Mouse (Mus musculus) hindbrain, postnatal 0 days (tissue): ENCODE results near the gene Abhd8. TPM values are rescaled to one million over a fixed set of nuclear protein-coding genes. Genes with fewer than 3 reads are reported as not detected.

Source experiments
- ATAC-seq: fragments of 200-750 bp; cut with Nextera tagmentation; 2 replicates; pipeline ENCODE4 v1.8.0; 2017; ENCODE audit warnings: mild to moderate bottlenecking, moderate TSS enrichment, moderate library complexity
- DNase-seq: peaks from one replicate; pipeline ENCODE4 v3.0.0-alpha.2; 2015; ENCODE audit warnings: low spot score
- H3K27ac ChIP-seq: fragments of 300-500 bp; sonication (generic); 2 replicates; pipeline ENCODE4 v1.5.1; 2014; ENCODE audit warnings: mild to moderate bottlenecking
- H3K27me3 ChIP-seq: fragments of 300-500 bp; sonication (generic); 2 replicates; pipeline ENCODE4 v1.6.1; 2014; ENCODE audit warnings: low read length, mixed read lengths; ENCODE audit not compliant: insufficient read depth
- H3K36me3 ChIP-seq: fragments of 300-500 bp; sonication (generic); 2 replicates; pipeline ENCODE4 v1.6.1; 2014; ENCODE audit warnings: low read length, mixed read lengths; ENCODE audit not compliant: insufficient read depth
- H3K4me1 ChIP-seq: fragments of 300-500 bp; sonication (generic); 2 replicates; pipeline ENCODE4 v1.6.1; 2014; ENCODE audit warnings: antibody characterized with exemption, low read length, mixed read lengths; ENCODE audit not compliant: insufficient read depth
- H3K4me2 ChIP-seq: fragments of 300-500 bp; sonication (generic); 2 replicates; pipeline ENCODE4 v1.6.1; 2014; ENCODE audit warnings: low read depth, mild to moderate bottlenecking, low read length, moderate library complexity, mixed read lengths
- H3K4me3 ChIP-seq: fragments of 300-500 bp; sonication (generic); 2 replicates; pipeline ENCODE4 v1.5.1; 2014; ENCODE audit warnings: low read length
- H3K9ac ChIP-seq: fragments of 300-500 bp; sonication (generic); replicated peaks from 2 replicates; pipeline ENCODE4 v1.6.1; 2014; ENCODE audit warnings: mild to moderate bottlenecking, low read length, moderate library complexity, mixed read lengths
- H3K9me3 ChIP-seq: fragments of 300-500 bp; sonication (generic); 2 replicates; pipeline ENCODE4 v1.6.1; 2016; ENCODE audit warnings: low read length, mixed read lengths
- CTCF ChIP-seq: IDR thresholded peaks from 2 replicates; pipeline ENCODE4 v1.5.1; 2016; ENCODE audit warnings: antibody characterized with exemption, control low read depth, low read depth
- WGBS: fragments of 180-500 bp; shearing (Covaris S2); extraction: QIAGEN DNeasy Blood & Tissue Kit; methylation state at CpG from one replicate; pipeline ENCODE4 v1.1.7; 2014; 5-methylcytosine and 5-hydroxymethylcytosine counted together
- polyA plus RNA-seq: library from polyadenylated mRNA; unstranded; fragments of >200 nt; fragmentation: Nextera tagmentation; extraction: Ambion mirVana; gene quantifications from 2 replicates; pipeline ENCODE4 v1.2.1, GENCODE M21; 2015
- total RNA-seq: library from RNA; depleted of rRNA; stranded (reverse); fragments of >200 nt; gene quantifications from 2 replicates; pipeline ENCODE4 v1.2.3, GENCODE M21; 2014

The Abhd8 gene
- total and polyA plus RNA-seq, 2 experiments from 2014 or later, result 195 to 330 TPM

GRCm38 (mm10) chr8:71483932-71484331 is 20.5 kb upstream of the Abhd8 start:
- H3K4me2 ChIP-seq, result no peak overlapping the region
- no peak overlapping the region for H3K4me3 ChIP-seq
- no peak overlapping the region for H3K27ac ChIP-seq
- H3K27me3 ChIP-seq, result no peaks in the 10 kb centered on the region
- peaks cover 22% of the 10 kb centered on the region for H3K36me3 ChIP-seq
- peaks cover 12% of the 10 kb centered on the region for H3K4me1 ChIP-seq
- no peaks in the 10 kb centered on the region for H3K9me3 ChIP-seq
- no peak for TF ChIP-seq CTCF
- ATAC-seq, result no peak
- no peak overlapping the region for H3K9ac ChIP-seq
- WGBS, result 51% methylated on average over 8 of the region's 8 CpGs
- no peak for DNase-seq

GRCm38 (mm10) chr8:71478943-71479342 is 15.5 kb upstream of the Abhd8 start:
- 91% methylated on average over 11 of the region's 11 CpGs for WGBS
- Histone ChIP-seq H3K27me3 (no peaks in the 10 kb centered on the region), H3K36me3 (peaks cover 37% of the 10 kb centered on the region), H3K4me2 (no peak overlapping the region), H3K9ac (no peak overlapping the region), H3K4me1 (no peaks in the 10 kb centered on the region), H3K27ac (no peak overlapping the region), H3K9me3 (no peaks in the 10 kb centered on the region), H3K4me3 (no peak overlapping the region)
- ATAC-seq (no peak), DNase-seq (no peak)
- no peak for TF ChIP-seq CTCF

GRCm38 (mm10) chr8:71477196-71477845 is 13.9 kb upstream of the Abhd8 start:
- Histone ChIP-seq H3K9ac (peak overlapping the region; percentile 70), H3K9me3 (no peaks in the 10 kb centered on the region), H3K4me1 (no peaks in the 10 kb centered on the region), H3K27ac (peak overlapping the region; percentile 90), H3K27me3 (no peaks in the 10 kb centered on the region), H3K4me3 (peak overlapping the region; percentile 51), H3K36me3 (peaks cover 51% of the 10 kb centered on the region), H3K4me2 (peak overlapping the region; percentile 71)
- ATAC-seq (peak; percentile 44), DNase-seq (peak; percentile 75)
- 41% methylated on average over 14 of the region's 14 CpGs for WGBS
- TF ChIP-seq CTCF, result peak; percentile 70

- peak overlapping the region; percentile 70 for H3K9ac ChIP-seq
- TF ChIP-seq CTCF, result no peak
- H3K4me3 ChIP-seq, result peak overlapping the region; percentile 51
- H3K4me2 ChIP-seq, result peak overlapping the region; percentile 71
- H3K4me1 ChIP-seq, result no peaks in the 10 kb centered on the region
- no peaks in the 10 kb centered on the region for H3K9me3 ChIP-seq
- WGBS, result under 1% methylated on average over 90 of the region's 121 CpGs
- ATAC-seq (peak; percentile 76), DNase-seq (peak; percentile 92)
- peaks cover 50% of the 10 kb centered on the region for H3K36me3 ChIP-seq
- H3K27me3 ChIP-seq, result no peaks in the 10 kb centered on the region
- H3K27ac ChIP-seq, result peak overlapping the region; percentile 90
Measured at GRCm38 (mm10) chr8:71476099-71476940, 12.9 kb upstream of the Abhd8 start.

- H3K36me3 ChIP-seq, result peaks cover 51% of the 10 kb centered on the region
- H3K27me3 ChIP-seq, result no peaks in the 10 kb centered on the region
- H3K9ac ChIP-seq, result peak overlapping the region; percentile 70
- H3K4me3 ChIP-seq, result peak overlapping the region; percentile 51
- H3K4me2 ChIP-seq, result peak overlapping the region; percentile 71
- H3K27ac ChIP-seq, result peak overlapping the region; percentile 90
- H3K4me1 ChIP-seq, result no peaks in the 10 kb centered on the region
- 23% methylated on average over 4 of the region's 4 CpGs for WGBS
- ATAC-seq, result no peak
- DNase-seq, result no peak
- no peaks in the 10 kb centered on the region for H3K9me3 ChIP-seq
- TF ChIP-seq CTCF, result no peak
Measured at GRCm38 (mm10) chr8:71475702-71476075, 12.2 kb upstream of the Abhd8 start.

- no peaks in the 10 kb centered on the region for H3K27me3 ChIP-seq
- TF ChIP-seq CTCF, result no peak
- H3K4me2 ChIP-seq, result no peak overlapping the region
- H3K27ac ChIP-seq, result peak overlapping the region; percentile 90; the same call in 1 of the 2 replicates
- H3K4me3 ChIP-seq, result no peak overlapping the region
- peaks cover 44% of the 10 kb centered on the region for H3K36me3 ChIP-seq
- DNase-seq (no peak), ATAC-seq (no peak)
- 81% methylated on average over 25 of the region's 25 CpGs for WGBS
- H3K9me3 ChIP-seq, result no peaks in the 10 kb centered on the region
- no peak overlapping the region for H3K9ac ChIP-seq
- no peaks in the 10 kb centered on the region for H3K4me1 ChIP-seq
Measured at GRCm38 (mm10) chr8:71474785-71475701, 11.6 kb upstream of the Abhd8 start.
